Mouse (Mus musculus): ENCODE measurements around the gene Erc2. TPM values are rescaled to one million over a fixed set of nuclear protein-coding genes. Genes with fewer than 3 reads are reported as not detected.

Gene Erc2
- polyA plus RNA-seq, 1 experiment = 0.10 TPM

- TF ChIP-seq FLI1 (IDR thresholded peaks at IDR 0.05; ENCODE audit: low read length) = no peak
- TF ChIP-seq GATA1 (IDR thresholded peaks at IDR 0.05; ENCODE audit: borderline replicate concordance, low read length) = no peak
Measured at GRCm38 (mm10) chr14:28273669-28274068, 651.4 kb downstream of the Erc2 start.

GRCm38 (mm10) chr14:28274826-28275225, 652.6 kb downstream of the Erc2 start:
- no peaks in the 10 kb centered on the region for H3K4me1 ChIP-seq
- H3K4me3 ChIP-seq (replicated peaks) = no peak overlapping the region
- peaks cover 26% of the 10 kb centered on the region for H3K9me3 ChIP-seq
- H3K27me3 ChIP-seq (replicated peaks) = no peaks in the 10 kb centered on the region
- no peaks in the 10 kb centered on the region for H3K36me3 ChIP-seq (replicated peaks; ENCODE audit: low read length)
- TF ChIP-seq GATA1 (IDR thresholded peaks at IDR 0.05; ENCODE audit: borderline replicate concordance, low read length) (no peak), FLI1 (IDR thresholded peaks at IDR 0.05; ENCODE audit: low read length) (no peak)

More at GRCm38 (mm10) chr14:28273669-28274068, 651.4 kb downstream of the Erc2 start:
- Histone ChIP-seq H3K4me3 (replicated peaks) (no peak overlapping the region), H3K4me1 (no peaks in the 10 kb centered on the region), H3K36me3 (replicated peaks; ENCODE audit: low read length) (no peaks in the 10 kb centered on the region), H3K9me3 (peaks cover 23% of the 10 kb centered on the region), H3K27me3 (replicated peaks) (no peaks in the 10 kb centered on the region)

DNA sequence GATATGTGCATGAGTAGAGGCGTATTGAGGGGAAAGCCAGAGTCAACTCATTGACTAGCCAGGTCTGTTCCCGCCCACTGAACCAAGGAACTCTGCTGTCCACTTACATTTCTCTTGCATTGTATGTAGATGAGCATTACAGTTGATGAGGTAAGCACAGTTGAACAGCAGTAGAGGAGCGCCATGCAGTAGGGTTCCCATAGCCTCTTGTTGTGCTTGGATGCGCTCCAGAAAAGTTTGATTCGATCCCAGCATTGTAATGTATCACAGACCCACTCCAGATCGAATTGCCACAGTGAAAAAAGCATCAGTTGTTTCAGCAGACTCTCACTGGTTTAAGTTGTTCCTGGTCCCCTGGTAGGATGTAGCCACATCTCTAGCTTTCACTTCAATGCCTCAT, 656.7 kb downstream of the Erc2 start:
- no peaks in the 10 kb centered on the region for H3K36me3 ChIP-seq (replicated peaks; ENCODE audit: low read length)
- TF ChIP-seq GATA1 (IDR thresholded peaks at IDR 0.05; ENCODE audit: borderline replicate concordance, low read length) = no peak
- H3K4me1 ChIP-seq = no peaks in the 10 kb centered on the region
- H3K4me3 ChIP-seq (replicated peaks) = no peak overlapping the region
- H3K27me3 ChIP-seq (replicated peaks) = no peaks in the 10 kb centered on the region
- H3K9me3 ChIP-seq = peaks cover 13% of the 10 kb centered on the region; the same call in 1 of the 2 replicates

GRCm38 (mm10) chr14:28280376-28280775, 658.1 kb downstream of the Erc2 start:
- no peak overlapping the region for H3K4me3 ChIP-seq (replicated peaks)
- H3K27me3 ChIP-seq (replicated peaks) = no peaks in the 10 kb centered on the region
- TF ChIP-seq GATA1 (IDR thresholded peaks at IDR 0.05; ENCODE audit: borderline replicate concordance, low read length) (no peak), FLI1 (IDR thresholded peaks at IDR 0.05; ENCODE audit: low read length) (no peak)
- H3K9me3 ChIP-seq = peaks cover 12% of the 10 kb centered on the region; the same call in 1 of the 2 replicates
- no peaks in the 10 kb centered on the region for H3K4me1 ChIP-seq
- H3K36me3 ChIP-seq (replicated peaks; ENCODE audit: low read length) = no peaks in the 10 kb centered on the region

DNA sequence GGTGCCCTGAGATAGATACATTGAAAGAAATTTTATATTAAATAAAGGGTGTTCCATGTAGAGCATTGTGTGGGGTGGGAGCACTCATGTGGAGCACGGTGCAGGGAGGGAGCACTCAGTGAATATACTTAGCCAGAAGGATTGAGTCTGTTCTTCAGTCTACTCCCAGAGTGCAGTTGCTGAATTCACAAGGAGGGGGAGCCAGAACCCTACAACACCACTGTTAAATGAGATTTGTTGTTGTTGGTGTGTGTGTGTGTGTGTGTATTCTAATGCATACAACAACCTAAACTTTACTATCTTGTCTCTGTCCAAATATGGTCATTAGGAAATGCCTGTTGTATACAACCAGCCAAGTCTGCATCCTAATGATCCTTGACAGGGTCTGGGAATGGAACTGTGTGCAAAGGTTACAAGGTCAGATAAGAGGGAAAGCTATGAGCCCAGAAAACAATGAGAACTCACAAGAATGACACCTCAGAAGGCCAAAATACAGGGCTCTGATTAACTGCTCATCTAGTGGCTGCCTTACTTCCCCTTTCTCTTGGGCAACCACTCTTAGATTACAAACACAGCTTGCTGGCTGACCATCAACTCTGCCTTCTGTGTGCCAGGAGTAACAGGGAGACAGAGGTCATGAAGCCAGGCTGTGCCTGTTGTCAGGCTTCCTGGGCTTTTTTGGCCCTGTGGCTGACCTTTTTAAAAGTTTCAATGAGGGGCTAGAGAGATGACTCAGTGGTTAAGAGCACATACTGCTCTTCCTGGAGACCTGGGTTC, 661.3 kb downstream of the Erc2 start:
- no peak for TF ChIP-seq FLI1 (IDR thresholded peaks at IDR 0.05; ENCODE audit: low read length)
- TF ChIP-seq GATA1 (IDR thresholded peaks at IDR 0.05; ENCODE audit: borderline replicate concordance, low read length) = no peak
- Histone ChIP-seq H3K27me3 (replicated peaks) (no peaks in the 10 kb centered on the region), H3K36me3 (replicated peaks; ENCODE audit: low read length) (no peaks in the 10 kb centered on the region), H3K4me3 (replicated peaks) (no peak overlapping the region), H3K9me3 (peaks cover 9% of the 10 kb centered on the region), H3K4me1 (no peaks in the 10 kb centered on the region)

- no peaks in the 10 kb centered on the region for H3K4me1 ChIP-seq
- no peak overlapping the region for H3K4me3 ChIP-seq (replicated peaks)
- no peaks in the 10 kb centered on the region for H3K36me3 ChIP-seq (replicated peaks; ENCODE audit: low read length)
- TF ChIP-seq FLI1 (IDR thresholded peaks at IDR 0.05; ENCODE audit: low read length) (no peak), GATA1 (IDR thresholded peaks at IDR 0.05; ENCODE audit: borderline replicate concordance, low read length) (no peak)
- peaks cover 5% of the 10 kb centered on the region; the same call in 1 of the 2 replicates for H3K9me3 ChIP-seq
- H3K27me3 ChIP-seq (replicated peaks) = no peaks in the 10 kb centered on the region
Measured at GRCm38 (mm10) chr14:28286511-28286910, 664.3 kb downstream of the Erc2 start.

DNA sequence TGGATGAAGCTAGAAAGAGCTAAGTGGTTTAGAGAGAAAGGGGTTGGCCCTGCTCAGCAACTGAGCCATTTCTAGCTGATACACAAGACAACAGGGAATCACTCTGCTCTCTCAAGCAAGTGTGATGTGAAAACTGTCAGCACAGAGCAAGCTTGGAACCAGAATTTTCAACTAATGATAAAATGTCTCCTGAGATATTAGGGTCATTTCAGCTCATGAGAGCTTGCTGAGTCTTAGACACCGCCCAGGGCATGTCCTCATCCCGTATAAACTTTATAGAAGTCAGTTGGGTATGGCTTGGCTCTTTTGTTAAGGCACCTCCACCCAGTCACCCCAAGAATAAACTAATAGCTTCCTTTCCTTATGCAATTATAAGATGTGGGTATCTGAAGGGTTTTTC, 666.0 kb downstream of the Erc2 start:
- Histone ChIP-seq H3K4me3 (replicated peaks) (no peak overlapping the region), H3K36me3 (replicated peaks; ENCODE audit: low read length) (no peaks in the 10 kb centered on the region), H3K9me3 (peaks cover 5% of the 10 kb centered on the region; the same call in 1 of the 2 replicates), H3K27me3 (replicated peaks) (no peaks in the 10 kb centered on the region), H3K4me1 (no peaks in the 10 kb centered on the region)
- TF ChIP-seq GATA1 (IDR thresholded peaks at IDR 0.05; ENCODE audit: borderline replicate concordance, low read length) (no peak), FLI1 (IDR thresholded peaks at IDR 0.05; ENCODE audit: low read length) (no peak)

DNA sequence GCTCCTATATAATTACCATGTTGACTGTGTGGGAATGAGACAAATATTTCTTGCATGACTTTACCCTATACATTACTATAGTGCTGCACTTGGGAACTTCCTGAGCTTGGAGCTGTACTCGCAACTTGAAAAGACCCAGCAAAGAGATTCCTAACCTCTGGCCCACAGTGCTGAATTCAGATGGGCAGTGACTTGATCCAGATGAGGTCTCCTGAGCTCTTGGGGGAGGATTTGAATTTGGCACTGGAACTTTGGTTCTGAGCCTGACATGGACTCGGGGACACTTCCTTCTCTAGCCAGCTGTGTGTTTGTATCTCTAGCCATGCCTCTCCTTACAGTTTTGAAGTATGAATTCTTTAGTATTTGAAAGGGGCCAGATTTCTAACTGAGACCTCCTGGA, 666.7 kb downstream of the Erc2 start:
- Histone ChIP-seq H3K9me3 (peaks cover 5% of the 10 kb centered on the region; the same call in 1 of the 2 replicates), H3K36me3 (replicated peaks; ENCODE audit: low read length) (no peaks in the 10 kb centered on the region), H3K4me3 (replicated peaks) (no peak overlapping the region), H3K4me1 (no peaks in the 10 kb centered on the region), H3K27me3 (replicated peaks) (no peaks in the 10 kb centered on the region)
- TF ChIP-seq FLI1 (IDR thresholded peaks at IDR 0.05; ENCODE audit: low read length) (no peak), GATA1 (IDR thresholded peaks at IDR 0.05; ENCODE audit: borderline replicate concordance, low read length) (no peak)

DNA sequence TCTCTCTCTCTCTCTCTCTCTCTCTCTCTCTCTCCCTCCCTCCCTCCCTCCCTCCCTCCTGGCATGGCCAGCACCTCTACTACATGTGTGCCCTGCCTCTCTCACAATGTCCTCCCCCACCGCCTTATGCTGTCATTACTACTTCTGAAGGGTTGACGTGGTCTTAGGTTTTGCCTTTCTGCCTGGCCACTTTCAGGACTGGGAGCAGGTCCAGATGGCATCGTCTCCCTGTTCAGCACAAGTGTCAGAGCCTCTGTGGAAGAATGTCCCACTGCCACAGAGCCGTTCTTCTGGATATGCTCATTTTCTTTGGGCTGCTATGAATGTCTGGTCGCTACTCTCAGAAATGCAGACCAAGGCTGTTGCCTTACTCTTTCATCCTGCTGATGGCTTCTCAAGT, 671.7 kb downstream of the Erc2 start:
- no peaks in the 10 kb centered on the region for H3K36me3 ChIP-seq (replicated peaks; ENCODE audit: low read length)
- TF ChIP-seq GATA1 (IDR thresholded peaks at IDR 0.05; ENCODE audit: borderline replicate concordance, low read length) (no peak), FLI1 (IDR thresholded peaks at IDR 0.05; ENCODE audit: low read length) (no peak)
- H3K4me1 ChIP-seq = no peaks in the 10 kb centered on the region
- no peaks in the 10 kb centered on the region for H3K9me3 ChIP-seq
- no peak overlapping the region for H3K4me3 ChIP-seq (replicated peaks)
- no peaks in the 10 kb centered on the region for H3K27me3 ChIP-seq (replicated peaks)

GRCm38 (mm10) chr14:28295145-28295544, 672.9 kb downstream of the Erc2 start:
- Histone ChIP-seq H3K4me3 (replicated peaks) (no peak overlapping the region), H3K4me1 (no peaks in the 10 kb centered on the region), H3K9me3 (0 out of 2 replicates have a peak, but pooled peaks cover 3% of the 10 kb centered on the region), H3K27me3 (replicated peaks) (no peaks in the 10 kb centered on the region), H3K36me3 (replicated peaks; ENCODE audit: low read length) (no peaks in the 10 kb centered on the region)
- no peak for TF ChIP-seq GATA1 (IDR thresholded peaks at IDR 0.05; ENCODE audit: borderline replicate concordance, low read length)
- TF ChIP-seq FLI1 (IDR thresholded peaks at IDR 0.05; ENCODE audit: low read length) = no peak
